35 mouse cellular contexts compared by ENCODE assay signal in the genomic region with DNA sequence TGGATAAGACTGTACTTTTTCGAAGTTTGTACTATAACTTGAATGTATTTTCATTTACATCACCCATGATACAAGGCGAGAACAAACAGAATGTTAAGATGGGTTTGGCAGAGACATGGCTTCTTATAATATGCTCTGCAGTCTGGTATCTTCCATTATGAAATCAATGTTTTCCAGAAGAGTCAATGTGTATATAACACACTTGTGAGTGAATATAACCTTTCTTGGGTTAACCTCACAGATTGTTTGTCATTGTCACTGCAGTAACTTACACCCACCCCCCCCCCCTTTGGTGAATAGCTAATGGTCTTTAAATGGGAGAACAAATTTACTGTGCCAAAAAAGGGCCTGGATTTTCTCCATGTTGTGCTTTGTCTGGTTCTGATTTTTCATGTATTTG.
"Had no signal": no experiment of that assay in that cellular context is flagged by ENCODE, and none has a peak within 500 bp of the region (broad histone marks: within the 10 kb centered on the region; RNA-seq: fewer than 3 reads in every experiment).

No protein-coding gene starts in this region.

- ATAC-seq: hindbrain, embryonic 16.5 days; hindbrain, postnatal 0 days; inflammation-experienced regulatory T-cells, adult 6 months; intestine, embryonic 15.5 days; intestine, embryonic 16.5 days; intestine, postnatal 0 days had no signal

- DNase-seq: heart, postnatal 10 days; heart, postnatal 14 days; heart, postnatal 36 days; heart, postnatal 4 days; kidney, adult 11 months; kidney, adult 18-20 months; kidney, adult 2 months; kidney, adult 8-10 months; kidney, adult 9 months; kidney, postnatal 10 days; kidney, postnatal 14 days; kidney, postnatal 25 days; kidney, postnatal 36 days; kidney, postnatal 4 days; layer of hippocampus, adult 9-11 months; layer of hippocampus, postnatal 36 days had no signal

- H3K4me3 ChIP-seq: heart, embryonic 10.5 days; heart, embryonic 12.5 days; heart, embryonic 13.5 days; heart, embryonic 15.5 days; hindbrain, embryonic 10.5 days; hindbrain, embryonic 12.5 days; hindbrain, embryonic 13.5 days; hindbrain, embryonic 15.5 days; intestine, embryonic 15.5 days; kidney, embryonic 15.5 days; layer of hippocampus, adult 2 months had no signal

- H3K27ac ChIP-seq: heart, embryonic 10.5 days; heart, embryonic 13.5 days; heart, embryonic 15.5 days; hindbrain, embryonic 10.5 days; hindbrain, embryonic 12.5 days; hindbrain, embryonic 13.5 days; hindbrain, embryonic 14.5 days; hindbrain, embryonic 15.5 days; hindbrain, postnatal 0 days; intestine, embryonic 15.5 days; kidney, embryonic 15.5 days; kidney, postnatal 0 days; layer of hippocampus, adult 2 months had no signal

- H3K4me2 ChIP-seq: heart, embryonic 11.5 days; heart, embryonic 12.5 days; heart, embryonic 13.5 days; heart, embryonic 15.5 days; hindbrain, embryonic 12.5 days; hindbrain, embryonic 13.5 days; hindbrain, embryonic 14.5 days; hindbrain, embryonic 15.5 days; intestine, embryonic 15.5 days; kidney, embryonic 15.5 days had no signal

- H3K27me3 ChIP-seq: heart, embryonic 12.5 days; heart, embryonic 13.5 days; heart, embryonic 15.5 days; hindbrain, embryonic 12.5 days; hindbrain, embryonic 13.5 days; hindbrain, embryonic 15.5 days; intestine, embryonic 15.5 days; kidney, embryonic 15.5 days had no signal

- H3K9ac ChIP-seq: heart, embryonic 12.5 days; heart, embryonic 13.5 days; heart, embryonic 15.5 days; hindbrain, embryonic 12.5 days; hindbrain, embryonic 13.5 days; hindbrain, embryonic 14.5 days; hindbrain, embryonic 15.5 days; intestine, embryonic 15.5 days; kidney, embryonic 15.5 days had no signal

- H3K4me1 ChIP-seq: heart, embryonic 10.5 days; heart, embryonic 12.5 days; heart, embryonic 13.5 days; heart, embryonic 15.5 days; hindbrain, embryonic 10.5 days; hindbrain, embryonic 12.5 days; hindbrain, embryonic 13.5 days; hindbrain, embryonic 15.5 days; intestine, embryonic 15.5 days; kidney, embryonic 15.5 days had no signal

- H3K36me3 ChIP-seq: heart, embryonic 10.5 days; heart, embryonic 12.5 days; heart, embryonic 13.5 days; heart, embryonic 15.5 days; hindbrain, embryonic 10.5 days; hindbrain, embryonic 12.5 days; hindbrain, embryonic 13.5 days; hindbrain, embryonic 15.5 days; intestine, embryonic 15.5 days; kidney, embryonic 15.5 days had no signal

- H3K9me3 ChIP-seq: heart, embryonic 10.5 days; heart, embryonic 12.5 days; heart, embryonic 13.5 days; heart, embryonic 15.5 days; hindbrain, embryonic 10.5 days; hindbrain, embryonic 12.5 days; hindbrain, embryonic 13.5 days; hindbrain, embryonic 15.5 days; intestine, embryonic 15.5 days; kidney, embryonic 15.5 days had no signal
